Mouse (Mus musculus) retina, postnatal 7 days (tissue): Measurements from ENCODE around the gene Gm43638.
"Not testable (repeated sequence)": the region's sequence is repeated elsewhere in the genome, so short reads cannot be mapped to it uniquely, and the experiment has no call there.

Source experiments
- DNase-seq: peaks from one replicate; pipeline ENCODE4 v3.0.0-alpha.2; 2012; ENCODE audit warnings: low read depth, low spot score

Gm43638 gene

GRCm38 (mm10) chr5:87486706-87487105, at the start of gene Gm43638:
Gm43638 (minus strand) TSS chr5:87486806.
- not testable (repeated sequence) for DNase-seq

DNA sequence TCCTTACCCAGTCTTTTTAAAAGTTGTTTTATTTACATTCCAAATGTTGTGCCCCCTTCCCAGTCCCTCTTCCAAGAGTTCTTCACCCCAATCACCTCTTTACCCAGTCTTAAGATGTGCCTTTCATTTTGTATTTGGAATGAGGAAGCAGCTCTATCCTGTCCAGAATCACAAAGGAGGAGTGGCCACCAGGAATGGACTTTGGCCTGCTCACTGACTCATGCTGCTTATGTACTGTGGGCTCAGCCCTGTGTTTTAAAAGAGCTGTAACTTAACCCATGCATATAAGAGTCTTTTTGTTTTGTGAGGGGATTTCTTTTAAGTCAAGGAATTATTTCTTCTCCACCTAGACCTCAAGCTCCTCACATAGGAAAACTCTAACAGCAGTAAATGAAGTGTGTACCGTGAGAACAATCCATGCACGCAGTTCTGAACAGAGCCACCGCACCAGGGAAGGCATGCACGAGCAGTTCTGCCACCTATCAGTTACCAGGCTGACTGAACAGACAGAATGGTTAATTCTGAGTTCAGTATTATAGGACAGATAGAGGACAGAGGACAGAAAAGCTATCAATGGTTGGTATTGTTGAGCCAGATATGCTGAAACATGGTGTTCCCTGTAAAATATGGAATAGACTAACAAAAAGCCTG, 49.5 kb upstream of the Gm43638 start:
- DNase-seq, result no peak

DNA sequence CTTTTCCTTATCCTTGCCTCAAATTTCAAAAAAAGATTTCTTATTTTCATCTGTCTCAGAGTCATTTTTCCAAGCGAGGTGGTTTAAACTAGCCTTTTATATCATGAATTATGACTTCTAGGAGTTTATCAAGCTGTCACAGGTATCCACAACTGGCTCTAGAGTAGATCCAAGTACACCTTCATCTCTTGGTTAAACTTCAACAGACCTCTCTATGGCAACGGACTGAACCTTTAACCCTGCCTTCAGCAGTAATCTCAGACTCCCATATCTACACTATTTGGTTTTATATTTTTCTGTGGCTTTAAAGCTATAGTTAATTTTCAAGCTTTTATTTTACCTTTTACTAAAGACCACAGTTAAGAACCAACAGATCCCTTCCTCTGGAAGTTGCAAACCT, 45.7 kb upstream of the Gm43638 start:
- no peak for DNase-seq

- DNase-seq, result not testable (repeated sequence)
Observed at GRCm38 (mm10) chr5:87523561-87523960, 37.0 kb upstream of the Gm43638 start.

- no peak for DNase-seq
Observed at GRCm38 (mm10) chr5:87505776-87506458, 19.3 kb upstream of the Gm43638 start.

GRCm38 (mm10) chr5:87502687-87503086, 16.1 kb upstream of the Gm43638 start:
- DNase-seq, result no peak

DNA sequence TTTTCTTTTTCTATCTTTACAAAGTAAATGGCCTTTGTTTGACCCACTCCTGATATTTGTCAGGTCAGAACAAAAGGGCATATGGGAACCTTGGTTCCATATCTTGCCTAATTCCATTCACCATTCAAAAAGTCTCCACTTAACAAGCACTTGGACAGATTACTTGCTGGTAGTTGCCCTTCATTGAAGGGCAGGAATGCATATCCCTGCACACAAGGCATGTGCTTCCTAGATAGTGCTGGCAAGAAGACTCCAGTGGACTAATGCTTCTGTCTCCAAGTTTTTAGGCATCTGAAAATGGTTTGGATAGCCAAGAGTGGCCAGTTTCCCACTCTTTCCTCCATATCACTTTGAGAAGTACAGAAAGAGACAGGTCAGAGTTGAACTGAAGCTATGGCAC, 12.7 kb upstream of the Gm43638 start:
- no peak for DNase-seq

DNA sequence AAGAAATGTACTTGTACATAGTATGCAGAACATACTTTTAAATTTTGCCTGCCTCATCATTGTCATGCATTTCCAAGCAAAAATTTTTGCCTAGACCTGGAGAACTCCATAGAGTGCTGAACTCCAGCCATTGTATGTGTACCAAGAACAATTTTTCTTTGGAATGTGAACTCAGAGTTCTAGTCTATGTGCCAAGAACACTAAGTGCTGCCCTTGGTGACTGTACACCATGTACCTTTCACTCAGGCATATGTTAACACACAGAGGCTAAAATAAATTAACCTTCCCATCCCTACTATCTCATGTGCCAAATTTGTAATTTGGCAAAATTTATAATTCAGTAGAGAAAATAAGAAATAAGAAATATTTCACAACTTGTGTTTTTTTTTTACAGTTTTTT, 12.3 kb upstream of the Gm43638 start:
- DNase-seq, result no peak

GRCm38 (mm10) chr5:87490771-87491170, 4.2 kb upstream of the Gm43638 start, which contains the start of gene Ugt2a1:
Ugt2a1 (minus strand) TSS chr5:87490871.
- DNase-seq, result no peak

GRCm38 (mm10) chr5:87482160-87482559, 4.4 kb downstream of the Gm43638 start, which contains the start of gene Ugt2a2:
Ugt2a2 (minus strand) TSS chr5:87482260.
- no peak for DNase-seq

- DNase-seq, result no peak
Observed at GRCm38 (mm10) chr5:87458810-87459209, 27.8 kb downstream of the Gm43638 start.

GRCm38 (mm10) chr5:87457701-87458100, 28.9 kb downstream of the Gm43638 start:
- DNase-seq, result no peak

- DNase-seq, result no peak
Observed at GRCm38 (mm10) chr5:87456216-87456850, 30.3 kb downstream of the Gm43638 start.

DNA sequence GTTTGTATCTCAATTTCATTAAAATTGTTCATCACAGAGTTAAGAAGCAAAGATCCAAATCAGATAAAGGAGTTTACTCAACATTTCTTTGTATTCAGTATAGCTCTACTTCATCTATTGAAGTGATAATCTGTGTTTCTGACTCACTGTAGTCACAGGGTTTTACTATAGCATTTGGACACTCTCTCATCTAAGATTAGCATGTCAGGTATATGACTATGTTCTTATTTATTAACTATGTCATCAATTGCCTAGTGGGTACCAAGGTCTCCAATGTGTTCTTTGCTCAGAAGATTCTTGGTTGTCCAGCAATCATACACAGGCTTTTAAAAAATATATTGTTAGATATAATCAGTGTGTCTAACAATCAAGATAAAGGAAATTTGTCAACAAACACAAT, 31.1 kb downstream of the Gm43638 start:
- no peak for DNase-seq

- DNase-seq, result not testable (repeated sequence)
Observed at GRCm38 (mm10) chr5:87452514-87452913, 34.1 kb downstream of the Gm43638 start.

GRCm38 (mm10) chr5:87436264-87436663, 50.3 kb downstream of the Gm43638 start:
- no peak for DNase-seq

DNA sequence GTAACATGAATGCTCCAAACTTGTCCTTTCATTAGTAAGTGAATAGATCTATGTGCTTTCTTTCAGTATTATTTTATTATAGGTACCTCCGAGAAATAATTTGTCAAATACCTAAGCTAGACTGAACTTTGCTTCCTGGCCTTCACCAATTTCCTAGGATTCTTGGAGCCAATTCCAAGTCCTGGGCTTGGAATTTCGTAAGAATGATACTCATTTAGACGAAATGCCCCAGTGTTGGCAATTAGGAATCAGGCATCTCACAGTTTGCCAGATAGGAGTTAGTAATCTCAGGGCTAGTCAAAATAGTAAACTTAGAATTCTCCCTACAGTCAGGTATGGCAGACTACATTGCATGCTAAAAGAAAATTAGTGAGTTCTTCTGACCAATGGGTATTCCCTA, 60.9 kb downstream of the Gm43638 start:
- DNase-seq, result no peak

GRCm38 (mm10) chr5:87424041-87424440, 62.6 kb downstream of the Gm43638 start, which contains the start of gene Ugt2b38:
Ugt2b38 (minus strand) TSS chr5:87424203.
- not testable (repeated sequence) for DNase-seq
